Mouse (Mus musculus) heart, embryonic 11.5 days (tissue): ENCODE measurements around the gene Ash1l. TPM values are rescaled to one million over a fixed set of nuclear protein-coding genes. Genes with fewer than 3 reads are reported as not detected.
"Not testable (repeated sequence)": the region's sequence is repeated elsewhere in the genome, so short reads cannot be mapped to it uniquely, and the experiment has no call there.

Experiments used
- ATAC-seq: fragments of 200-750 bp; cut with Nextera tagmentation; replicated peaks from 2 replicates; pipeline ENCODE4 v1.8.0; 2017; ENCODE audit warnings: moderate library complexity; ENCODE audit not compliant: insufficient number of reproducible peaks, low FRiP score, low TSS enrichment
- H3K27ac ChIP-seq: fragments of 300-500 bp; sonication (generic); 2 replicates; pipeline ENCODE4 v1.5.1; 2014; ENCODE audit warnings: mild to moderate bottlenecking, low read depth, low read length
- H3K27me3 ChIP-seq: fragments of 300-500 bp; sonication (generic); 2 replicates; pipeline ENCODE4 v1.6.1; 2014; ENCODE audit warnings: mild to moderate bottlenecking, low read length, mixed read lengths; ENCODE audit not compliant: control insufficient read depth, insufficient read depth
- H3K36me3 ChIP-seq: fragments of 300-500 bp; sonication (generic); 2 replicates; pipeline ENCODE4 v1.6.1; 2014; ENCODE audit warnings: mild to moderate bottlenecking, low read length, moderate library complexity, mixed read lengths; ENCODE audit not compliant: control insufficient read depth, insufficient read depth
- H3K4me1 ChIP-seq: fragments of 300-500 bp; sonication (generic); 2 replicates; pipeline ENCODE4 v1.6.1; 2014; ENCODE audit warnings: low read length; ENCODE audit not compliant: control insufficient read depth, insufficient read depth
- H3K4me2 ChIP-seq: fragments of 300-500 bp; sonication (generic); 2 replicates; pipeline ENCODE4 v1.6.1; 2014; ENCODE audit warnings: mild to moderate bottlenecking, moderate library complexity
- H3K4me3 ChIP-seq: fragments of 300-500 bp; sonication (generic); 2 replicates; pipeline ENCODE4 v1.5.1; 2014; ENCODE audit warnings: low read depth, low read length
- H3K9ac ChIP-seq: fragments of 300-500 bp; sonication (generic); 2 replicates; pipeline ENCODE4 v1.6.1; 2014; ENCODE audit warnings: mild to moderate bottlenecking, low read depth, low read length, moderate library complexity
- H3K9me3 ChIP-seq: fragments of 300-500 bp; sonication (generic); replicated peaks from 2 replicates; pipeline ENCODE4 v1.6.1; 2016; ENCODE audit warnings: low read length; ENCODE audit not compliant: control insufficient read depth
- WGBS: fragments of 180-500 bp; shearing (Covaris S2); extraction: QIAGEN DNeasy Blood & Tissue Kit; methylation state at CpG from one replicate; pipeline ENCODE4 v1.1.7; 2014; ENCODE audit not compliant: insufficient replicate concordance; 5-methylcytosine and 5-hydroxymethylcytosine counted together
- polyA plus RNA-seq: library from polyadenylated mRNA; unstranded; fragments of >200 nt; fragmentation: Nextera tagmentation; extraction: Ambion mirVana; gene quantifications from 2 replicates; pipeline ENCODE4 v1.2.1, GENCODE M21; 2014

The Ash1l gene
- polyA plus RNA-seq, 1 experiment from 2014 or later = 18.0 TPM

GRCm38 (mm10) chr3:88949786-88950575 is 441 bp upstream of the Ash1l start:
- H3K9ac ChIP-seq = peak overlapping the region; percentile 97
- WGBS = under 1% methylated on average over 60 of the region's 92 CpGs
- no peaks in the 10 kb centered on the region for H3K27me3 ChIP-seq
- peak; percentile 88 for ATAC-seq
- peak overlapping the region; percentile 82 for H3K4me2 ChIP-seq
- H3K4me3 ChIP-seq = peak overlapping the region; percentile 91
- H3K36me3 ChIP-seq = no peaks in the 10 kb centered on the region
- H3K27ac ChIP-seq = peak overlapping the region; percentile 100
- H3K4me1 ChIP-seq = peaks cover 13% of the 10 kb centered on the region
- H3K9me3 ChIP-seq = no peaks in the 10 kb centered on the region

DNA sequence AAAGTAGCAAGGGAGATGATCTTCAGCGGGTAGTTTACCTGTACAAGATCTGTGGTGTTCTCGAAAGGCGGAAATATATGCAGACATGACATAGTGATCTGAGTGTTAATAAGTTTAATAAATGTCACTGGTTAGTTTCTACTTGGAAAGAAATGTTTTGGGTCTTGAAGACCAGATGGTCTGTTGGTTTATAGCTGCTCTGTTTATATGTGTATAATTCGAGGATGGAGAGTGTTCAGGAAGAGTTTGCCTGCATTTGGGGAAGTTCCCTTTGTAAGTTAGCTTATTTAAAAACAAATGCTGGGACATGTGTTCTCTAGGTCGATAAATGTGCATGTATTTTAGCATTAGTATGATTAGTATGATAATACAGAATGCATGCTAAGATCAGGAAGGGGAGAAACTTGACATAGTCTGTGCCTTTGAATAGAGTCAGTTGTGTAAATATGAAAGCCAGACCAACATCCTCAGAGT is 942 bp downstream of the Ash1l start:
- Histone ChIP-seq H3K9ac (peak overlapping the region; percentile 97), H3K4me2 (peak overlapping the region; percentile 82), H3K9me3 (no peaks in the 10 kb centered on the region), H3K4me1 (peaks cover 13% of the 10 kb centered on the region), H3K36me3 (no peaks in the 10 kb centered on the region), H3K27me3 (no peaks in the 10 kb centered on the region), H3K27ac (peak overlapping the region; percentile 100), H3K4me3 (peak overlapping the region; percentile 91)
- WGBS = 3% methylated on average over 5 of the region's 5 CpGs
- no peak for ATAC-seq

- WGBS = 86% methylated on average over 4 of the region's 4 CpGs
- Histone ChIP-seq H3K27ac (no peak overlapping the region), H3K36me3 (no peaks in the 10 kb centered on the region), H3K4me2 (no peak overlapping the region), H3K27me3 (no peaks in the 10 kb centered on the region), H3K9me3 (no peaks in the 10 kb centered on the region), H3K9ac (no peak overlapping the region), H3K4me1 (peaks cover 13% of the 10 kb centered on the region), H3K4me3 (no peak overlapping the region)
- no peak for ATAC-seq
These were observed 2.8 kb downstream of the Ash1l start for GRCm38 (mm10) chr3:88953246-88953645.

DNA sequence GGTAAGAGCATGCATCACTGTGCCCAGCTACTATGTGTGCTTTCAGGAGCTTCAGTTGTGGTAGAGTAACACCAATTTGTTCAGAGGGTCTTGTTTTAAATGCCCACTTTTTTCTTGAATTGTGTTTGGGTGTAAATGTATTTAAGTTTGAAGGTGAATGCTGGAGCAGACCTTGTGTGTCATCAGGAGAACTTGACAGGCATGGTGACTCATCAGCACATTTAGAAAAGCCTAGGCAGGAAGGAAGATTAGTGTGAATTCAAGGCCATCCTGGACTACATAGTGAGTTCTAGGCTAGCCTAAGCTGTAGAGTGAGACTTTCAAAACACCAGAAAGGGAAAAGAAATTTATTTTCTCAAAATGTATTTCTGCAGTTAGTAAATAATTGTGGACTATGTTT is 3.3 kb downstream of the Ash1l start:
- Histone ChIP-seq H3K4me3 (no peak overlapping the region), H3K36me3 (no peaks in the 10 kb centered on the region), H3K9me3 (no peaks in the 10 kb centered on the region), H3K4me2 (no peak overlapping the region), H3K27ac (no peak overlapping the region), H3K27me3 (no peaks in the 10 kb centered on the region), H3K4me1 (peaks cover 9% of the 10 kb centered on the region), H3K9ac (no peak overlapping the region)
- no peak for ATAC-seq

- H3K27ac ChIP-seq = not testable (repeated sequence)
These were observed 12.8 kb downstream of the Ash1l start for GRCm38 (mm10) chr3:88963211-88963610.

GRCm38 (mm10) chr3:88975012-88975411 is 24.6 kb downstream of the Ash1l start:
- no peak for ATAC-seq
- Histone ChIP-seq H3K9ac (no peak overlapping the region), H3K27ac (no peak overlapping the region), H3K27me3 (no peaks in the 10 kb centered on the region), H3K4me2 (no peak overlapping the region), H3K4me3 (no peak overlapping the region), H3K36me3 (peaks cover 3% of the 10 kb centered on the region; the same call in 1 of the 2 replicates), H3K9me3 (no peaks in the 10 kb centered on the region), H3K4me1 (no peaks in the 10 kb centered on the region)
- 85% methylated on average over 2 of the region's 2 CpGs for WGBS

More at GRCm38 (mm10) chr3:88963211-88963610, 12.8 kb downstream of the Ash1l start:
- not testable (repeated sequence) for H3K9me3 ChIP-seq, ATAC-seq, H3K36me3 ChIP-seq, H3K4me3 ChIP-seq, H3K27me3 ChIP-seq, H3K9ac ChIP-seq, H3K4me1 ChIP-seq, H3K4me2 ChIP-seq

DNA sequence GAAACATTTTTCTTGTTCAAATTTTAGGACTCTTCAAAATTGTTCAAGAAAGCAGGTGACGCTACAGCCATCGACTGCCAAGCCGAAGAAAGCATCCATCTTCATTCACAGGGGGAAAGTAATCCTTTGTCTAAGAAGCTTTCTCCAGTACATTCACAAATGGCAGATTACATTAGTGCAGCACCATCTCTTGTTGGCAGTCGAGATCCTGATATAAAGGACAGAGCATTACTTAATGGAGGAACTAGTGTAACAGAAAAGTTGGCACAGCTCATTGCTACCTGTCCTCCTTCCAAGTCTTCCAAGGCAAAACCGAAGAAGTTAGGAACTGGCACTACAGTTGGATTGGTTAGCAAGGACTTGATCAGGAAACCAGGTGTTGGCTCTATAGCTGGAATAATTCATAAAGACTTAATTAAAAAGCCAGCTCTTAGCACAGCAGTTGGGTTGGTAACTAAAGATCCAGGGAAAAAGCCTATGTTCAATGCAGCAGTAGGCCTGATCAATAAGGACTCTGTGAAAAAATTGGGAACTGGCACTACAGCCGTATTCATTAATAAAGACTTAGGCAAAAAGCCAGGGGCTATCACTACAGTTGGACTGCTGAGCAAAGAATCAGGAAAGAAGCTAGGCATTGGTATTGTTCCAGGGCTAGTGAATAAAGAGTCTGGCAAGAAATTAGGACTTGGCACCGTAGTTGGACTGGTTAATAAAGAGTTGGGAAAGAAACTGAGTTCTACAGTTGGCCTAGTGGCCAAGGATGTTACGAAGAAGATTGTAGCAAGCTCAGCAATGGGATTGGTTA is 31.0 kb downstream of the Ash1l start:
- WGBS = 94% methylated on average over 8 of the region's 8 CpGs

GRCm38 (mm10) chr3:88983921-88984381 is 33.5 kb downstream of the Ash1l start:
- Histone ChIP-seq H3K9me3 (no peaks in the 10 kb centered on the region), H3K4me3 (no peak overlapping the region), H3K27me3 (no peaks in the 10 kb centered on the region), H3K36me3 (peaks cover 13% of the 10 kb centered on the region), H3K4me2 (no peak overlapping the region), H3K9ac (no peak overlapping the region), H3K4me1 (no peaks in the 10 kb centered on the region), H3K27ac (no peak overlapping the region)
- WGBS = 81% methylated on average over 4 of the region's 4 CpGs
- ATAC-seq = no peak

More for the DNA sequence above, 31.0 kb downstream of the Ash1l start:
- Histone ChIP-seq H3K9me3 (no peaks in the 10 kb centered on the region), H3K27ac (no peak overlapping the region), H3K36me3 (peaks cover 13% of the 10 kb centered on the region), H3K9ac (no peak overlapping the region), H3K4me3 (no peak overlapping the region), H3K4me2 (no peak overlapping the region), H3K4me1 (no peaks in the 10 kb centered on the region), H3K27me3 (no peaks in the 10 kb centered on the region)
- ATAC-seq = no peak
